Mouse (Mus musculus) midbrain, embryonic 14.5 days (tissue): ENCODE measurements around the gene Naip1. TPM values are rescaled to one million over a fixed set of nuclear protein-coding genes. Genes with fewer than 3 reads are reported as not detected.
"Not testable (repeated sequence)": the region's sequence is repeated elsewhere in the genome, so short reads cannot be mapped to it uniquely, and the experiment has no call there.

ENCODE experiments used
- ATAC-seq: fragments of 200-750 bp; cut with Nextera tagmentation; 2 replicates; pipeline ENCODE4 v1.8.0; 2017; ENCODE audit warnings: moderate number of reproducible peaks, moderate library complexity; ENCODE audit not compliant: low FRiP score, low TSS enrichment
- DNase-seq: peaks from one replicate; pipeline ENCODE4 v3.0.0-alpha.2; 2015
- H3K27ac ChIP-seq: fragments of 300-500 bp; sonication (generic); replicated peaks from 2 replicates; pipeline ENCODE4 v1.5.1; 2014; ENCODE audit warnings: mild to moderate bottlenecking, low read depth, low read length, moderate library complexity
- H3K27me3 ChIP-seq: fragments of 300-500 bp; sonication (generic); 2 replicates; pipeline ENCODE4 v1.6.1; 2014; ENCODE audit warnings: low read length, control low read depth, mixed read lengths; ENCODE audit not compliant: control insufficient read depth, insufficient read depth
- H3K36me3 ChIP-seq: fragments of 300-500 bp; sonication (generic); 2 replicates; pipeline ENCODE4 v1.6.1; 2014; ENCODE audit warnings: low read length, control low read depth; ENCODE audit not compliant: control insufficient read depth, insufficient read depth
- H3K4me1 ChIP-seq: fragments of 300-500 bp; sonication (generic); 2 replicates; pipeline ENCODE4 v1.6.1; 2014; ENCODE audit warnings: mild to moderate bottlenecking, antibody characterized with exemption, low read length, control low read depth; ENCODE audit not compliant: control insufficient read depth, insufficient read depth
- H3K4me2 ChIP-seq: fragments of 300-500 bp; sonication (generic); 2 replicates; pipeline ENCODE4 v1.6.1; 2014; ENCODE audit warnings: mild to moderate bottlenecking, low read length, moderate library complexity
- H3K4me3 ChIP-seq: fragments of 300-500 bp; sonication (generic); replicated peaks from 2 replicates; pipeline ENCODE4 v1.5.1; 2014; ENCODE audit warnings: low read depth, low read length
- H3K9ac ChIP-seq: fragments of 300-500 bp; sonication (generic); replicated peaks from 2 replicates; pipeline ENCODE4 v1.6.1; 2014; ENCODE audit warnings: mild to moderate bottlenecking, low read length, moderate library complexity
- H3K9me3 ChIP-seq: fragments of 300-500 bp; sonication (generic); 2 replicates; pipeline ENCODE4 v1.6.1; 2016; ENCODE audit warnings: low read length, control low read depth, mixed read lengths; ENCODE audit not compliant: control insufficient read depth
- WGBS: fragments of 180-500 bp; shearing (Covaris S2); extraction: QIAGEN DNeasy Blood & Tissue Kit; methylation state at CpG from one replicate; pipeline ENCODE4 v1.1.7; 2014; 5-methylcytosine and 5-hydroxymethylcytosine counted together
- polyA plus RNA-seq: library from polyadenylated mRNA; unstranded; fragments of >200 nt; fragmentation: Nextera tagmentation; extraction: Ambion mirVana; gene quantifications from 2 replicates; pipeline ENCODE4 v1.2.1, GENCODE M21; 2014

Naip1 gene
- polyA plus RNA-seq, 1 experiment from 2014 or later = not detected

DNA sequence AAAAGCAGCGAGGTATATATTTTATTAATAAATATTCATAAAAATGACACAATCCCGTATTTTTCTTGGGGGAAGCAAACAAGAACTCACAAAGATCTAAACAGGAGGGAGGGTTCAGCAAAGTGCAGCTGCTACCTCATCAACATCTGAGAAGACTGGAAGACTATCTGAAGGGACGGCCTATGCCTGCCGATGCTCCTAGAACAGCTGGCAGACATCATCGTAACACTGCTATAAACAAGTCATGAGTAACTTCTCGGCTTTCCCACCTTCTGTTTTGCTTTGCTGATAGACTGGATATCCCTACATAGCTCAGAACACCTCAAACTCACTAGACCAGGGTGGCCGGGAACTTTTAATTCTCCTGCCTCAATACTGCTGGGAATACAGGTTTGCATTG is 30.9 kb upstream of the Naip1 start:
- no peaks in the 10 kb centered on the region for H3K27me3 ChIP-seq
- H3K4me2 ChIP-seq = no peak overlapping the region
- no peak overlapping the region for H3K27ac ChIP-seq
- no peak overlapping the region for H3K4me3 ChIP-seq
- no peak for DNase-seq
- no peaks in the 10 kb centered on the region for H3K9me3 ChIP-seq
- no peak overlapping the region for H3K9ac ChIP-seq
- H3K36me3 ChIP-seq = peaks cover 68% of the 10 kb centered on the region
- no peaks in the 10 kb centered on the region for H3K4me1 ChIP-seq
- 96% methylated on average over 7 of the region's 7 CpGs for WGBS
- ATAC-seq = no peak

GRCm38 (mm10) chr13:100463527-100464222 is 11.0 kb upstream of the Naip1 start:
- DNase-seq (no peak), ATAC-seq (no peak)
- WGBS = 97% methylated on average over 2 of the region's 2 CpGs
- H3K4me2 ChIP-seq = no peak overlapping the region
- no peaks in the 10 kb centered on the region for H3K4me1 ChIP-seq
- H3K36me3 ChIP-seq = peaks cover 47% of the 10 kb centered on the region
- no peak overlapping the region for H3K9ac ChIP-seq
- no peak overlapping the region for H3K27ac ChIP-seq
- H3K9me3 ChIP-seq = peaks cover 12% of the 10 kb centered on the region; the same call in 1 of the 2 replicates
- no peaks in the 10 kb centered on the region for H3K27me3 ChIP-seq
- no peak overlapping the region for H3K4me3 ChIP-seq

DNA sequence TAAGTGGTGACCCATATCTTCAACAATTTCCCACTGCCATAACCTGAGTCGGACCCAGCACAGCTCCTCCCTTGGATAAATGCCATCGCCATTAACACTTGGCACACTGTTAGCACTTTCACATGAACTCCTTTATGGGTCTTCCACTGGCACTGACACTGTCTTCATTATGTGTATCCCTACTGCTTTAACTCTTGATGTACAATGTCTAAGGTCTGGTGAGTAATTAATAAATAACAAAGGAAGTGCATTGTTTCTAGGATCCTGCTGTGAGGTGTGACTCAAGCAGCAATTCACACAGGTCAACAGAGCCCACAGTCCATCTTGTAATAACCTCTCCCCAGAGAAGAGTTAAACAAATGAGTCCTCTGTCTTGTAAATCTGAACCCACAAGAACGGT is 8.7 kb upstream of the Naip1 start:
- H3K36me3 ChIP-seq = peaks cover 26% of the 10 kb centered on the region
- no peaks in the 10 kb centered on the region for H3K27me3 ChIP-seq
- H3K9ac ChIP-seq = no peak overlapping the region
- ATAC-seq (no peak), DNase-seq (no peak)
- no peaks in the 10 kb centered on the region for H3K9me3 ChIP-seq
- no peaks in the 10 kb centered on the region for H3K4me1 ChIP-seq
- 90% methylated on average over 3 of the region's 3 CpGs for WGBS
- H3K27ac ChIP-seq = no peak overlapping the region
- no peak overlapping the region for H3K4me3 ChIP-seq
- no peak overlapping the region for H3K4me2 ChIP-seq

- 88% methylated on average over 1 of the region's 1 CpGs for WGBS
- Histone ChIP-seq H3K4me2 (no peak overlapping the region), H3K9me3 (no peaks in the 10 kb centered on the region), H3K4me1 (no peaks in the 10 kb centered on the region), H3K27ac (no peak overlapping the region), H3K27me3 (no peaks in the 10 kb centered on the region), H3K4me3 (no peak overlapping the region), H3K9ac (no peak overlapping the region), H3K36me3 (no peaks in the 10 kb centered on the region)
- no peak; the same call in 1 of the 2 replicates for ATAC-seq
- no peak for DNase-seq
Observed at GRCm38 (mm10) chr13:100449495-100449894, 3.2 kb downstream of the Naip1 start.

- H3K36me3 ChIP-seq = no peaks in the 10 kb centered on the region
- no peak for ATAC-seq
- H3K27ac ChIP-seq = no peak overlapping the region
- no peak overlapping the region for H3K4me3 ChIP-seq
- H3K9me3 ChIP-seq = no peaks in the 10 kb centered on the region
- no peak overlapping the region for H3K9ac ChIP-seq
- WGBS = 68% methylated on average over 3 of the region's 3 CpGs
- H3K4me1 ChIP-seq = no peaks in the 10 kb centered on the region
- no peak overlapping the region for H3K4me2 ChIP-seq
- no peaks in the 10 kb centered on the region for H3K27me3 ChIP-seq
- DNase-seq = no peak
Observed at GRCm38 (mm10) chr13:100440116-100440515, 12.6 kb downstream of the Naip1 start.

GRCm38 (mm10) chr13:100438701-100439100 is 14.0 kb downstream of the Naip1 start:
- 67% methylated on average over 1 of the region's 1 CpGs for WGBS
- ATAC-seq = no peak
- Histone ChIP-seq H3K9ac (no peak overlapping the region), H3K9me3 (no peaks in the 10 kb centered on the region), H3K27me3 (no peaks in the 10 kb centered on the region), H3K4me3 (no peak overlapping the region), H3K27ac (no peak overlapping the region), H3K36me3 (no peaks in the 10 kb centered on the region), H3K4me1 (no peaks in the 10 kb centered on the region), H3K4me2 (no peak overlapping the region)
- no peak for DNase-seq

GRCm38 (mm10) chr13:100437322-100437825 is 15.3 kb downstream of the Naip1 start:
- no peak overlapping the region for H3K4me2 ChIP-seq
- no peak overlapping the region for H3K9ac ChIP-seq
- DNase-seq (no peak), ATAC-seq (no peak)
- H3K27me3 ChIP-seq = no peaks in the 10 kb centered on the region
- H3K4me3 ChIP-seq = no peak overlapping the region
- no peak overlapping the region for H3K27ac ChIP-seq
- no peaks in the 10 kb centered on the region for H3K9me3 ChIP-seq
- H3K36me3 ChIP-seq = no peaks in the 10 kb centered on the region
- H3K4me1 ChIP-seq = no peaks in the 10 kb centered on the region
- 86% methylated on average over 3 of the region's 3 CpGs for WGBS

GRCm38 (mm10) chr13:100436556-100437163 is 16.0 kb downstream of the Naip1 start:
- not testable (repeated sequence) for ATAC-seq, H3K27ac ChIP-seq, H3K9me3 ChIP-seq, H3K4me1 ChIP-seq, H3K36me3 ChIP-seq, DNase-seq, H3K4me3 ChIP-seq, H3K9ac ChIP-seq, H3K4me2 ChIP-seq, H3K27me3 ChIP-seq
- 79% methylated on average over 1 of the region's 1 CpGs for WGBS

GRCm38 (mm10) chr13:100419958-100420357 is 32.7 kb downstream of the Naip1 start:
- H3K27ac ChIP-seq, H3K9ac ChIP-seq, H3K4me2 ChIP-seq, H3K27me3 ChIP-seq, H3K4me1 ChIP-seq, H3K36me3 ChIP-seq, H3K4me3 ChIP-seq, DNase-seq, H3K9me3 ChIP-seq, ATAC-seq: not testable (repeated sequence)
- 87% methylated on average over 7 of the region's 7 CpGs for WGBS
